Mouse (Mus musculus) thymus, postnatal 0 days (tissue): Measurements from ENCODE around the gene Enpp4. TPM values are rescaled to one million over a fixed set of nuclear protein-coding genes. Genes with fewer than 3 reads are reported as not detected.

ENCODE experiments used
- DNase-seq: peaks from one replicate; pipeline ENCODE4 v3.0.0-alpha.2; 2015; ENCODE audit warnings: low spot score
- polyA plus RNA-seq: library from polyadenylated mRNA; unstranded; fragments of >200 nt; fragmentation: Nextera tagmentation; extraction: Ambion mirVana; gene quantifications from 2 replicates; pipeline ENCODE4 v1.2.1, GENCODE M21; 2015

Gene Enpp4
- polyA plus RNA-seq, result 17.6 and 20.8 TPM in 2 replicates

- peak; percentile 94 for DNase-seq
Measured at GRCm38 (mm10) chr17:44105287-44106138, at the start of gene Enpp4. Enpp4 (minus strand) TSS chr17:44105809.

GRCm38 (mm10) chr17:44155204-44155603, 49.6 kb upstream of the Enpp4 start:
- no peak for DNase-seq

- no peak for DNase-seq
Measured at GRCm38 (mm10) chr17:44153871-44154270, 48.3 kb upstream of the Enpp4 start.

GRCm38 (mm10) chr17:44151889-44152288, 46.3 kb upstream of the Enpp4 start:
- DNase-seq, result no peak

GRCm38 (mm10) chr17:44151130-44151529, 45.5 kb upstream of the Enpp4 start:
- DNase-seq, result peak; percentile 34

- no peak for DNase-seq
Measured at GRCm38 (mm10) chr17:44148109-44148846, 42.7 kb upstream of the Enpp4 start.

GRCm38 (mm10) chr17:44145806-44146205, 40.2 kb upstream of the Enpp4 start:
- no peak for DNase-seq

GRCm38 (mm10) chr17:44136863-44137640, 31.4 kb upstream of the Enpp4 start:
- DNase-seq, result no peak

GRCm38 (mm10) chr17:44136018-44136417, 30.4 kb upstream of the Enpp4 start:
- DNase-seq, result no peak

- DNase-seq, result no peak
Measured at GRCm38 (mm10) chr17:44134545-44134944, 28.9 kb upstream of the Enpp4 start.

- DNase-seq, result no peak
Measured at GRCm38 (mm10) chr17:44134106-44134505, 28.5 kb upstream of the Enpp4 start.

- DNase-seq, result peak; percentile 80
Measured at GRCm38 (mm10) chr17:44130429-44130828, 24.8 kb upstream of the Enpp4 start.

GRCm38 (mm10) chr17:44129092-44129750, 23.6 kb upstream of the Enpp4 start:
- no peak for DNase-seq

- peak; percentile 34 for DNase-seq
Measured at GRCm38 (mm10) chr17:44121366-44122100, 15.9 kb upstream of the Enpp4 start.

- no peak for DNase-seq
Measured at GRCm38 (mm10) chr17:44118231-44118630, 12.6 kb upstream of the Enpp4 start.

GRCm38 (mm10) chr17:44117721-44118120, 12.1 kb upstream of the Enpp4 start:
- DNase-seq, result no peak

- DNase-seq, result no peak
Measured at GRCm38 (mm10) chr17:44116584-44116983, 11.0 kb upstream of the Enpp4 start.

- no peak for DNase-seq
Measured at GRCm38 (mm10) chr17:44108331-44108730, 2.7 kb upstream of the Enpp4 start.

GRCm38 (mm10) chr17:44101961-44102360, 3.6 kb downstream of the Enpp4 start:
- DNase-seq, result no peak

- DNase-seq, result no peak
Measured at GRCm38 (mm10) chr17:44100906-44101305, 4.7 kb downstream of the Enpp4 start.
